Mouse (Mus musculus) ES-E14 (cell line): ENCODE data around the gene Siae.

Experiments used
- CHD2 ChIP-seq: IDR thresholded peaks from 2 replicates; pipeline ENCODE4 v1.6.1; 2014; ENCODE audit warnings: mild to moderate bottlenecking, low read depth, low read length, inconsistent platforms
- HCFC1 ChIP-seq: IDR thresholded peaks from 2 replicates; pipeline ENCODE4 v1.6.1; 2012; ENCODE audit warnings: low read length, inconsistent platforms, borderline replicate concordance; ENCODE audit not compliant: insufficient read depth
- MAFK ChIP-seq: IDR thresholded peaks from 2 replicates; pipeline ENCODE4 v1.6.1; 2014; ENCODE audit warnings: mild to moderate bottlenecking, low read depth, low read length, inconsistent platforms; ENCODE audit not compliant: insufficient read depth
- ZC3H11A ChIP-seq: IDR thresholded peaks from 2 replicates; pipeline ENCODE4 v1.6.1; 2012; ENCODE audit warnings: low read depth, mild to moderate bottlenecking, inconsistent platforms, low read length, borderline replicate concordance
- ZNF384 ChIP-seq: IDR thresholded peaks from 2 replicates; pipeline ENCODE4 v1.6.1; 2012; ENCODE audit warnings: low read depth, low read length, inconsistent platforms

DNA sequence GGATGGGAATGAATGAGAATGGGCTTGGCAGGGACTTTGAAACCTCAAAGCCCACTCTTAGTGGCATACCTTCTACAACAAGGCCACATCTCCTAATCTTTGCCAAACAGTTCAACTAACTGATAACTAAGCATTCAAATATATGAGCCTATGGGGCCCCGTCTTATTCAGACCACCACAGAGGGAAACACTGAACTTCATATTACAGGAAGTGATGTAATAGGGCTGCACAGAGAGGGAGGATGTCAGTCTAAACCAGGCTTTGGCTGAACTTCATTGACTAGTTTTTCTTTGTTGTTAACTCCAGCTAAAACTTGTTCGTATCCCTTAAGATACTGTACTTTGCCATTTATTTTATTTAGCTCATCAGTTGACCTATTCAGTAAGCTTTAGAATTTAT is 74.4 kb downstream of the Siae start:
- TF ChIP-seq ZNF384 = no peak
- TF ChIP-seq HCFC1 = no peak
- TF ChIP-seq MAFK = no peak
- no peak for TF ChIP-seq ZC3H11A
- no peak for TF ChIP-seq CHD2
